Mouse (Mus musculus) thymus, postnatal 4 days (tissue): ENCODE data around the gene Rad9a.
A peak's percentile ranks its signal among the peaks of the same experiment; 100 is the strongest.

Experiments
- DNase-seq: peaks from one replicate; pipeline ENCODE4 v3.0.0; 2021

The Rad9a gene

DNA sequence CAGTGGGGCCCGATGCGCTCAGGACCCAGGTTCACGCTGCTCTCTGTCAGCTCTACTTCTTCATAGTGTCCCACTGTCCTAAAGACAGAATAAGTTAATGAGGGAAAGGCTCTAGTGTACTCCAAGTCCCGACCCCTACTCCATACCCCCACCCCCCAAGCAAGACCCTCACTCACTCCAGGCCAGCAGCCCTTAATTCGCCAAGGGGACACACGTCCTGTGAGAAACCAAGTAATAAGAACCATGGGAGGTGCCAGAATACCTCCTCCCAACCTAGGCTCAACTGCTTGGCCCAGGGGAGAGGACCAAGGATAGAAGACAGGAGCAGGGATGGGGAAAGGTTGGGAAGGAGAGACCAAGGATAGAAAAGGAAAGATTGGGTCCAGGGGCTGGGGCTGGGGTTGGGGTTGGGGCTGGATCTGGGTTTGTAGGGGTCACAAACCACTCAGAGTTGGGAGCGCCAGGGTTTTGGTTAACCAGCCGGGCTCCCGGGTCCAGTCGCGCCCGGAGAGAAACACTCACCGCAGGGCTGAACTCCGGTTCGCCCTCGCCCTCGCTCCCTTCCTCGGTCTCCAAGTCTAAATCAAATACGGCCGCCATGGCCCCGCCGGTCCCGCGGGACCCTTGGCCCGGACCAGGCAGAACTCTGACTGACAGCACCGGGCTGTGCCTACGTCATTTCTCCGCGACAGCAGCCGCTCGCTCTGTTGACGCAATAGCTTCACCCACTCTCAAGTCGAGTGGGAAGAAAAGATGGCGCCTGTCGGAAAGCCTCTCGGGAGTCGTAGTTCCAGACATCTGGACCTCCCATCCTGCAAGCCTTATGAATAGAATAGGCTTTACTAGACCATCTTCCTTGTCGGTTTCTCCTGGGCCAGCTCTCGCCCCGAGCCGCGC is 38.6 kb downstream of the Rad9a start, which contains the start of gene Rps6kb2:
TSS of gene Rps6kb2 (minus strand) at position 709 of the 897 bp plus-strand sequence.
- DNase-seq: peak; percentile 95

DNA sequence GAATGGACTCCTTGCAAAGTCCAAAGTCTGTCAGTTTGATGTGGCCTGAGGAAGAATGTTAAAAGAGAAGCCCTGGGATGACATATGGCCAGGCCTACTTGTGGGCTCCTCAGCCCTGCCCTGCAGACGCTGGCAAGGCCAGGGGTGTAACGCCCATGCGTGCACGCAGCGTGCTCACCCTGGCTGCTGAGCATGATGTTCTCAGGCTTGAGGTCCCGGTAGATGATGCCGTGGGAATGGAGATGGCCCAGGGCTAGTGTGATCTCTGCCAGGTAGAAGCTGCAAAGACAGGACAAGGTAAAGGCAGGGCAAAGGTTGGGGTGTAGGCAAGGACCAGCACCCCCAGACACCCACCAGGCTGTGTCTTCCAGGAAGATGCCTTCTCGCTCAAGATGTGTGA is 42.4 kb downstream of the Rad9a start:
- no peak for DNase-seq

DNA sequence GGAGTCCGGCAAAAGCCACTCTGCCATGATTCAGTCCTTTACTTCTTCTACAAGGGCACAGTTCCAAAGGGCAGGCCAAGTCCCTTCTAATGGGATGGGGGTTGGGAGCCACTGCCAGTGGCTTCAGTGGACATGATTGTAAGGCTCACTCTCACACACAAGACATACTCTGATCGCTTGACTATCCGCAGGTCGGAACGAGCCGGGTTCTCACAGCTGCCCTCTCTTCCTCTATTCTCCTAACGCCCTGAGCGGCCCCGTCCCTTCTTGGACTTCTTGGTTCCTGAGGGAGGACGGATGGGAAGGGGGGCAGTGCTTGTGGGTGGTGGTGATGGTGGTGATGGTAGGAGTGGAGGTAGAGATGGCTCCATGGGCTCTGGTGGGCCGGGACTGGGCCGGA is 44.7 kb downstream of the Rad9a start:
- DNase-seq: no peak

DNA sequence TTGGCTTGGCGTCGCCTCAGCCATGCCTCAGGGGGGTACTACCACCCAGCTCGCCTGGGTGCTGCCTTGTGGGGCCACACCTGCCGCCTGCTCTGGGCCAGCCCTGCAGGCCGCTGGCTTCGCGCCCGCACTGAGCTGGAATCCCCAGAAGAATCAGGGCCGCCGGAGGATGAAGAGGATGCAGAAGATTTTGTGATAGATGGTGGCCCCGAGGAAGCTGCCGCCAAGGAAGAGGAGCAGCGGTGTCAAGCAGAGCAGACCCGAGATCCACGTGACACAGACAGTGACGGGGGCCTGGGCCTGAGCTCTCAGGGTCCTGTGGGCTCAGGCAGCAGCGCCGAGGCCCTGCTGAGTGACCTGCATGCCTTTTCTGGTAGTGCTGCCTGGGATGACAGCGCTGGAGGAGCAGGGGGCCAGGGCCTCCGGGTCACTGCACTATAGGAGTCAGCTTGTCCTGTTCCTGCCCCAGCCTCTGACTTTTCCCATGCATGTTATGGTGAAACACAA is 45.3 kb downstream of the Rad9a start:
- DNase-seq: peak; percentile 56

DNA sequence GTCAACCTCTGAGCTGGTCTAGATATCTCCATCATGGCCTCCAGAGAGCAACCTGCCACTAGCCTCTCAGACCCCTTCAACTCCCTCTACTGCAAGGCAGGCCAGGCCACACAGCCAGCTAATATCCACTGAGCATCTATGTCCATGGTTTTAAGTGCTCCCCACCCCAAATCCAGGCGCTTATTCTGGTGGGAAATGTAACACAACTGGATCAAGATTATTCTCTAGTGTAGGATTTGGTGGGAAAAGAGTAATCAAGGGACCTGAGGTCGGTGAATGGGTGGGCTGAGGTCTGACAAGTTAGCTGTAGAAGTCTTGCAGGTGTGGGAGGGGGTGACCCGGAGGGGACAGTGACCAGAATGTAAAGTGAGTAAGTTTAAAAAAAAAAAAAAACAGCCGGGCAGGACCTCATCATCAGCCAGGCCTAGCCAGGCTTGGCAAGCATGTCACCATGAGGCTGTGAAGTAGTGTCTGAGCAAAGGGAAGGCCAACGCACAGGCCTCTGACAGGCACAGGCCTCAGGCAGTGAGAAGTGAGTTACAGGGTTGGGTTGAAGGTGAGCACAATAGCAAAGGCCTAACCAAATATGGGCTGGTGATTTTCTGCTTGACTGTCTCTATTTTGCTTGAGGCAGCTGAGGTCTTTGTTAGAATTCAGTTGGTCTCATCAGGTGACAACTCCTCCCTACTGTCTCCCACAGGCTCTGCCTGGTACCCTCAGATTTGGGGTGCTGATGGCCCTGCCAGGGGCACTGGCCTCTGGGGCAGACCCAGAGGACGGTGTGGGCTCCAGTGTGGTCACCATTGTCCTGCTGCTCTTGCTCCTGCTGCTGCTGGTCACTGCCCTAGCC is 46.0 kb downstream of the Rad9a start:
- DNase-seq: peak; percentile 52

DNA sequence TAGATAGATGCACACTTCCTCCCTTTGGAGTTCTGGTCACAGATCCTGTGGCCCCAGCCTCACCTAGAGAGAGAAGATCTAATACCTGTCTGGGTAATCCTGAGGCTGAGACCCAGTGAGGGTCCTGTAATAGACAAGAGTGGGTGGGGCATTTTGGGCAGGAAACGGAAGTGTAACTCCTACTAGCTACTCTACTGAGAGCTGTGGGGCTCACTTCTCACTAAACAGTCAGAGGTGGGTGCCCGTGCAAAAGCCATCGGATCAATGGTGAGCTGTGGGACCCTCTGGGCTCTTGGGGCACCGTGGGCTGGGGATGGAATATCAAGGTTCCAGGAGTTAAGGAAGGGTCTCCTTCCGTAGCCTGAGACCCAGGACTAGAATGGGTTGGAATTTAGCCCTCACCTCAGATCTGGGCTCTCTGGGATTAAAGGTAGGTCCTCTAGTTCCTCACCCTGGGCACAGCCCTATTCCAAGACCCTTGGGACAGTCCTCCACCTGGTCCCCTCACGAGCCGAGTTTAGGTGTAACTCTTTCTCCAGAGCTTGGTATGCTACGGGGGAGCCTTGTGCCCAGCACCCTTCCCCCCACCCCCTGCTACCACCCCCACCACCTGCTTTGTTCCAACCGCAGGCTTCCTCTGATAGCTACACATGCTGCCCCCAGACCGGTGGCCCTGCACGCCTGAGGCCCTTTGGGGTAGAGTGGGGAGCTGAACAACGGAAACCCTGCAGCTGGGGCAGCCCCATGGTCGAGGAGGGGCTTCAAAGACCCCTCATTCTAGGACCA is 46.8 kb downstream of the Rad9a start:
- peak; percentile 81 for DNase-seq

DNA sequence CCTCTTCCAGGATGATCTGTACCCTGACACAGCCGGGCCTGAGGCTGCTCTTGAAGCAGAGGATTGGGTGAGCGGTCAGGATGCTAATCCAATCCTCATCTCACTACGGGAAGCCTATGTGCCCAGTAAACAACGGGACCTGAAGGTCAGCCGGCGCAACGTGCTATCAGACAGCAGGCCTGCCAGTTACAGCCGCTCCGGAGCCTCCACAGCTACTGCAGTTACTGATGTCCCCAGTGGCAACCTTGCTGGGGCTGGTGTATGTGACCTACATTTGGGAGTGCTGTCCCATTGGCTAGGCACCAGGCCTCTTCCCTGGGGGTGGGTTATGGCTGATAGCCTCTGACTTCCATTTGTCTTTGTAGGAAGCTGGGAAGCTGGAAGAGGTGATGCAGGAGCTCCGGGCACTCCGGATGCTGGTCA is 48.2 kb downstream of the Rad9a start, which contains the start of gene Ptprcap:
TSS of gene Ptprcap (plus strand) at position 373 of the 423 bp plus-strand sequence.
- DNase-seq: peak; percentile 37

DNA sequence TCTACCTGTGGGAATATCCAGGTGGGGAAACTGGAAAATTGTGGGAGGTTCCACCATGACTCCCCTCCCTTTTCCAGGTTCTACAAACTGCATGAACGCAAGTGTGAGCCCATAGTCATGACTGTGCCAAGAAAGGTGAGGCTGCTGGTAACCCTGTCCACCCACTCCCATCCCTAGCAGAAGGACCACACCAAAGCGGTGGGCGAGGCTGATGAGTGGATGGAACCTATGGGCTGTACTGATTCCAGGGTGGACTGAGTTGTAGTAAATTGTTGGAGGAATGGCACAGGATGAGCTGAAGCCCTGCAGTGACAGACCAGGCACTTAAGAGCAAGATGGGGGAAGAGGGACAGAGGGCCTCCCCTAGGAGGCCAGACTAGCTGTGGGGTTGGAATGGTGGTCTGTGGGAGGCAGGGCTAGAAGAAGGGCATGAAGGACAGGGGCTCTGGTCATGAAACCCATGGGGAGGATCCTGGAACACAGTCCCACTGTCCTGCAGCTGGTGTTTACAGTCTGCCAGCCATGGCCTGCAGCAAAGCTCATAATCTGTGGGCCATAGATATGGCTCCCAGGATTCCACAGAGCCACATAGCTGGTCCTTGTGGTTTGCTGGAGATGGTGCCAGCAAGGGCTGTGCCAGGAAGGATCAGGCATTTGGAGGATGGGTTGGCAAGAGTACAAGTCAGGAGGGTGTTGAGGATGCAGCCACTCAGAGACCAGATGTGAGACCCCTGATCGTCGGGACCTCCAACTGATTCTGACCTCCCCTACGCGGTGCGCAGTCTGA is 48.8 kb downstream of the Rad9a start:
- no peak for DNase-seq

DNA sequence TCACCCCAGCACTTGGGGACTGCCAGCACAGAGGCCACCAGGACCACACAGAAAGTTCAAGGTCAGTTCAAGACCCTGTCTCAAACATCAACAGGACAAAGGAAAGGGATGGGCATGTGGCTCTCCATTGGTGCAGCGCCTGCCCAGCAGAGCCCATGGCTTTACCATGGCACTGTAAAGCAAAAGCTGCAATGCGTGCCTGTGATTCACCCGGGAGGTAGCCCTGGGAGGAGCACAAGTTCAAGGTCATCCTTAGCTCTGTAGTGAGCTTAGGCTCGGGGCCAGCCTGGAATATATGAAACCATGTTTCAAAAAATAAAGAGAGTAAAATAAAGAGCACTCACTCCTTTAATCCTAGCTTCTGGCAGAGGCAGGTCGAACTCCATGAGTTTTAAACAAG is 49.6 kb downstream of the Rad9a start:
- no peak for DNase-seq

DNA sequence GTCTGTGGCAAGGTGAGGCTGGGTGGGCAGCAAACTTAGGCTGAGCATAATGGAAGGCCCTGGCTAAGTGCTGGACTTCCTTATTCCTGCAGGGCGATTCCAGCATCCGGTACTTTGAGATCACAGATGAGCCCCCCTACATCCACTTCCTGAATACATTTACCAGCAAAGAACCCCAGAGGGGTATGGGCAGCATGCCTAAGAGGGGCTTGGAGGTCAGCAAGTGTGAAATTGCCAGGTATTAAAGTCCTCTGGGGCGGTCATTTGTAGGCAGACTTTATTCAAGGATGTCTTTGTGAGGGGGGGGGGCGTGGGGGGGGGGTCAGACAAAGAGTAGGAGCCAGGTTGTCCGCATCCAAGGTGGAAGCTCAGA is 50.0 kb downstream of the Rad9a start:
- no peak for DNase-seq

DNA sequence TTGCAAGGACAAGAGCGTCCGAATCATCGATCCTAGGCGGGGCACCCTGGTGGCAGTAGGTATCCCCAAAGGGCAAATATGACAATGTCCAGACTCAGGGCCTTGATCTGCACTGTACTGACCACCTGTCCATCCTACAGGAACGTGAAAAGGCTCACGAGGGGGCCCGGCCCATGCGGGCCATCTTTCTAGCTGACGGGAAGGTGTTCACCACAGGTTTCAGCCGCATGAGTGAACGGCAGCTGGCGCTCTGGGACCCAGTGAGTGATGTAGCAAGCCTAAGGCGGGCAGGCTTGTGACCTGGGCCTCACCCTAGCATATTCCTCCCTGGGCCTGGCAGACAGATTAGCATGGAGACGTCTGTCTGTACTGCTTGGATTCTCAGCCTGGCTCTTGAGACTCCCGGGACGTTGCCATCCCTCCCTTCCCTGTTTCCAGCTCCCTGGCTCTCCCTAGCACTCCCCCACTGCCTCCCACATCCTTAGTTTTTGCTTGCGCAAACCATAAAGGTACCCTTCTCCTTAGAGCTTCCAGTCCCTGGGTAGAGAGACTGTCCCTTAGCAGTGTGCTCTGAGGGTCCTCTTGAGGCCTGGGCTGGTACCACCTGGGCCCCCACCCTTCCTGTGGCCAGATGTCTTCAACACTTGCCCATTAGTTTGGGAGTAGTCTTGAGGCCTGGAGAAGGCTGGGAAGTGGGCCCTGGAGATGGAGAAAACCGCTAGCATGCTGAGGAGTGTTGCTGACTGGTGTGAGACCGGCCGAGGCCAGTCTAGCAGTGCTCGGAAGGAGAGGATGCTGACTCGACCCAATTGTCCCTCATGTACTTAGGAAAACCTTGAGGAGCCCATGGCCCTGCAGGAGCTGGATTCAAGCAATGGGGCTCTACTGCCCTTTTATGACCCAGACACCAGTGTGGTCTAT is 50.6 kb downstream of the Rad9a start:
- no peak for DNase-seq

DNA sequence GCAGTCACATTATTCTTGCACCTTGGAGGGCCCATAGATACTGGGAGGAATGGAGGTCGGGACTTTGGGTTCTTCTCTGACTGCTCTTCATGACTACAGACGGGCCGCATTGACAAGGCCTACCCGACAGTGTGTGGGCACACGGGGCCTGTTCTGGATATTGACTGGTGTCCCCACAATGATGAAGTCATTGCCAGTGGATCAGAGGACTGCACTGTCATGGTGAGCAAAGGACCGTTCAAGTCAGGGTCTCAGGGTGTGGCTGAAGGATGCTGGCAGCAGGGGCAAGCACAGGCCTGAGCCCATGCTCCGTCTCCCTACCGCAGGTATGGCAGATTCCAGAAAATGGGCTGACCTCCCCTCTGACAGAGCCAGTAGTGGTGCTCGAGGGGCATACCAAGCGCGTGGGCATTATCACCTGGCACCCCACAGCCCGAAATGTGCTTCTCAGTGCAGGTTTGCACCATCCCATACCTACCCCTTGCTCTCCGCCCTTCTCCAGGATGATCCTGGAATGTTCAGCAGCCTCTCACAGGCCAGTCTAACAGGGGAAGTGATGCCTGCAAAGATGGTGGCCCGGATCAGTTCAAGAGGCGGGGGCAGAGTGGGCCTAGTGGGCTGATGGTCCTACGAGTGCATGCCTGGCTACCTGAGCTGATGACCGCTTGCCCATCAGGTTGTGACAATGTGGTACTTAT is 51.5 kb downstream of the Rad9a start:
- no peak for DNase-seq

DNA sequence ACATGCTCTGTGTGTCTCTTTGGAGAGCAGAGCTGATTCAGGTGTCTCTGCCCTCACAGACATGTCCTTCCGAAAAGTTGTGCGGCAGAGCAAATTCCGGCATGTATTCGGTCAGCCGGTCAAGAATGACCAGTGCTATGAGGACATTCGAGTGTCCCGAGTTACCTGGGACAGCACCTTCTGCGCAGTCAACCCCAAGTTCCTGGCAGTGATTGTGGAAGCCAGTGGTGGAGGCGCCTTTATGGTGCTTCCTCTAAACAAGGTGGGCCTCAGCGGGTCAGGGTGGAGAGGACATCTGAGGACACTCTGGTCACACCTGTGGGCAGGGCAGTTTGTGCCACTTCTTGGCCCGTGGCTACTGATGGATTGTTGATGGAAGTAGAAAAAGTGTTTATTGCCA is 52.2 kb downstream of the Rad9a start:
- peak; percentile 35 for DNase-seq

DNA sequence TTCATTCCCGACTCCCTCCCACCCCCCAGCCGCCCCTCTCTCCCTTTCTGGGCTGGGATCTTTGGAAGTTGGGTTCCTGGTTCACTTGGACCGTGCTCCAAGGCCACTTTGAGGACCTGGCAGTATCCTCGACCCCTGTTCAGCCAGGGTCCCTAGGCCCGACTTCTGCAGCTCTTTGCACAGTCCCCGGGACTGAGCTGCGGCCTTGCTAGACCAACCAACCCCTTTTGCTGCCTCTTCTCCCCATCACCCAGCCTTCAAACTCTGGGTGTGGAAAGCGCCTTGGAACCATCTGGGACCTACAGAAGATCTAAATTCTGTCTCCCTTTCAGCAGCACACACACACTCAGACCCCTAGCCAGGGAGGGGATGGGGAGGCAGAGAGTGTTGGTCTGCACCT is 52.6 kb downstream of the Rad9a start:
- DNase-seq: no peak

DNA sequence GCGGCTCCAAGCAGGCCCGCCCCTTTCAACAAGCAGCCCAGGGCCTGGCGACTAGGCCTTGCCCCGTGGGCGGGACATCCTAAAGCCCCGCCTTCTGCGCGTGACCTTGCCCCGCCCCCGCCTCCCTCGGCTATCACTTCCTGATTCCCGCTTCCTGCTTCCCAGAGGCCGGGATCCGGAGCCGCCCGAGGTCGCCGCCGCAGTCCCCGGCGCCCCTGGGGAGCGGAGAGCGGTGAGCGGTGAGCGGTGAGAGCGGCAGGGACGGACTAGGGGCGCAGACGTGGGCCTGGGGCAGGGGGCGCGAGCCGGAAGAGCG is 53.0 kb downstream of the Rad9a start, which contains the start of gene Coro1b:
TSS of gene Coro1b (plus strand) at position 129 of the 316 bp plus-strand sequence.
- peak; percentile 97 for DNase-seq

DNA sequence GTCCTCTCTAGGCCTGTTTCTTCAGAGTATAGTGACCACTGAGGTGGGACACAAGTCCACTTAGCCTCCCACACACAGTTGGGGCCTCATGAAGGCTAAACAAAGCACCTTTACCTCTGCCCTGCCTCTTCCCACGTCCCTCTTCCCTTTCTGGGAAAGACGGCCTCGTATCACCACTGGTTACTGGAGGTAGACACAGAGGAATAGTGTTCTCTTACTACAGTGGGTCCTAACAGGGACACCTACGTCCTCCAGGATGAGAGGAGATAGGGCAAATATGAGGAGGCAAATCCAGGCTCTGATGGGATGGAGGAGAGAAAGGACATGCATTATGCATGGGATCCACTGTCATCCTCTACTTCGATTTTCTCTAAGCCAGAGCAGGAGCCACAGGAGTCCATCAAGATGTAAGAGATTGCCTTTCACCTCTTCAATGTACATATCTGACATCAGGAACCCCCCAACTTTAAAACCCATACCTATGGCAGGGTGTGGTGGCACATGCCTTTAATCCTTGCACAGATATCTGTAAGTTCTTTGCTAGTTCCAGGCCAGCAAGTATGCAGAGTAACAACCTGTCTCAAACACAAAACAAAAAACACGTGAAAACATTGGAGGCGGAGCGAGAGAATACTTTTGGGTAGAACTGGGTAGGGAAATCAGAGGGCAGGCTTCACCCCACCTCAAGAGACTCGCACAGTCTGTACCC is 53.5 kb downstream of the Rad9a start:
- no peak for DNase-seq

DNA sequence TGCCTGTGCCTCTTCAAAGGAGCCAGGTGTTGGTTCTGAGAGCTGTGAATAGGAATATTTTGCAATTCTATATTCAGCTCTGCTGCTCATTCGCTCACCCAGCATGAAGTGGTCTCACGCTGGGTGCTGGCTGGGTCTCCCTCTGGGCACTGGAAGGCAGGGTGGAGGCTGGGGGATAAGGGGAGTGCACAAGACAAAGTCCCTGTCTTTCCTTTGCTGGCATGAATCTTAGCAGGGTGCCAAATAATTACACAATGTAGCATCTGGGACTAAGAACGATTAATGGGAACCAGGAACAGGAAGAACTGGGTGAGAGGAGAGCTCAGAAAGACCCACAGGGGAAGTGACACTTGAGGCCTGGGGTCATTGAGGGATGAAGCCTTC is 54.4 kb downstream of the Rad9a start:
- no peak for DNase-seq

DNA sequence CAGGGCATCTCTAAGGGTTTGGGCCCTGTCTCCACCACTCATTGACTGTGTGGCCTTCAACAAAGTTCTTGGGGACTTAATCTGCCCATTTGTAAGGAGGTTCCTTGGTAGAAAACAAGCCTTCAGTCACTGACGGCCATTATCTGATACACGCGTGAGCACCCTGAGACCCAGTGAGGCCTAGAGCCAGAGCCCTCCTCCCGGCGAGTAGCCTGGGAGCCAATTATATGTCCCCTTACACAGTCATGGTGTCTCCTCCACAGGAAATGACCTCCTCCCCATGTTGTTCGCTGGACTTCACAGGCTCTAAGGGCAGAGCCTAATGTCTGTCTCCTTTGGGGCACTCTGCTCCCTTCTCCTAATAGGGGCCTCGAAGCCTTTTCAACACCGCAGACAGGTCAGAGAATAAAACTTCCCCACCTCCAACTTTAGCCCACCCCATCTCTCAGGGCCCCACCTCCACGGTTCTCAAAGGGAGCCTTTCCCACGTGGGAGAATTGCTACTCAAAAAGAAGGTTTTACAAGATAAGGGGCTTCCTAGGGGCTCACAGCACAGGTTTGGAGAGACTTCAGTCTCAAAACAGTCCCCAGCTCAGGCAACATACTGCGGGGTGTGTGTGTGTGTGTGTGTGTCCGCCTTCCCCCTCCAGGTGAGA is 55.0 kb downstream of the Rad9a start:
- DNase-seq: no peak

DNA sequence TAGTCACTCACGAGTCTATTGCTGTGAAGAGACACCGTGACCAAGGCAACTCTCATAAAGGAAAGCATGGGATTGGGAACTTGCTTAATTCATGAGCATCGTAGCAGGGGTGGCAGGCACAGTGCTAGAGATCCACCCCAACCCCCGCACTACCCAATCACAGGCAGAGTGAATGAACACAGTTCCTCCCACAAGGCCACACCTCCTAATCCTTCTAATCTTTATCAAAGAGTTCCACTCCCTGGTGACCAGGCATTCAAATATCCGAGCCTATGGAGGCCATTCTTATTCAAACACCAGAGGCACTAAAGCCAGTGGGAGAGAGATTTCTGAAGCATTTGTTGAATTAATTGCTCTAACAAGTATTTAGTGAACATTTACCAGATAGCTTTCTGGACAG is 55.5 kb downstream of the Rad9a start:
- DNase-seq: no peak
